Mouse (Mus musculus) liver, postnatal 0 days (tissue): ENCODE data around the gene Pgap1. TPM values are rescaled to one million over a fixed set of nuclear protein-coding genes. Genes with fewer than 3 reads are reported as not detected.
A peak's percentile ranks its signal among the peaks of the same experiment; 100 is the strongest.

Experiments used
- ATAC-seq: fragments of 200-750 bp; cut with Nextera tagmentation; 2 replicates; pipeline ENCODE4 v1.8.0; 2017; ENCODE audit warnings: mild to moderate bottlenecking, moderate library complexity
- DNase-seq: peaks from one replicate; pipeline ENCODE4 v3.0.0-alpha.2; 2016
- H3K27ac ChIP-seq: fragments of 300-500 bp; sonication (generic); 2 replicates; pipeline ENCODE4 v1.5.1; 2014; ENCODE audit warnings: antibody characterized with exemption, moderate library complexity, mild to moderate bottlenecking, low read depth
- H3K27me3 ChIP-seq: fragments of 300-500 bp; sonication (generic); 2 replicates; pipeline ENCODE4 v1.6.1; 2014; ENCODE audit warnings: low read length, control low read depth, mixed read lengths; ENCODE audit not compliant: insufficient read depth
- H3K36me3 ChIP-seq: fragments of 300-500 bp; sonication (generic); replicated peaks from 2 replicates; pipeline ENCODE4 v1.6.1; 2014; ENCODE audit warnings: mild to moderate bottlenecking, control low read depth, low read length, moderate library complexity, mixed read lengths; ENCODE audit not compliant: insufficient read depth
- H3K4me1 ChIP-seq: fragments of 300-500 bp; sonication (generic); 2 replicates; pipeline ENCODE4 v1.6.1; 2014; ENCODE audit warnings: antibody characterized with exemption, mild to moderate bottlenecking, control low read depth; ENCODE audit not compliant: insufficient read depth
- H3K4me2 ChIP-seq: fragments of 300-500 bp; sonication (generic); 2 replicates; pipeline ENCODE4 v1.6.1; 2014; ENCODE audit warnings: low read depth, mild to moderate bottlenecking, low read length, moderate library complexity, mixed read lengths
- H3K4me3 ChIP-seq: fragments of 300-500 bp; sonication (generic); 2 replicates; pipeline ENCODE4 v1.5.1; 2014; ENCODE audit warnings: low read depth, low read length
- H3K9ac ChIP-seq: fragments of 300-500 bp; sonication (generic); replicated peaks from 2 replicates; pipeline ENCODE4 v1.6.1; 2014; ENCODE audit warnings: mild to moderate bottlenecking, moderate library complexity
- H3K9me3 ChIP-seq: fragments of 300-500 bp; sonication (generic); 2 replicates; pipeline ENCODE4 v1.6.1; 2016; ENCODE audit warnings: mild to moderate bottlenecking, control low read depth, low read length, mixed read lengths
- CTCF ChIP-seq: sonication (generic); IDR thresholded peaks from 2 replicates; pipeline ENCODE4 v1.5.1; 2016; ENCODE audit warnings: antibody characterized with exemption, low read depth
- EP300 ChIP-seq: IDR thresholded peaks from 2 replicates; pipeline ENCODE4 v1.6.1; 2016; ENCODE audit warnings: antibody characterized with exemption, low read depth, mild to moderate bottlenecking
- WGBS: fragments of 180-500 bp; shearing (Covaris S2); extraction: QIAGEN DNeasy Blood & Tissue Kit; methylation state at CpG from one replicate; pipeline ENCODE4 v1.1.7; 2014; ENCODE audit not compliant: insufficient replicate concordance; 5-methylcytosine and 5-hydroxymethylcytosine counted together
- polyA plus RNA-seq: library from polyadenylated mRNA; unstranded; fragments of >200 nt; fragmentation: Nextera tagmentation; extraction: Ambion mirVana; gene quantifications from 2 replicates; pipeline ENCODE4 v1.2.1, GENCODE M21; 2015

The Pgap1 gene
- polyA plus RNA-seq, 1 experiment from 2014 or later: 1.9 TPM

- DNase-seq: no peak
- no peak overlapping the region for H3K27ac ChIP-seq
- H3K9ac ChIP-seq: no peak overlapping the region
- H3K4me2 ChIP-seq: no peak overlapping the region
- peaks cover 2% of the 10 kb centered on the region; the same call in 1 of the 2 replicates for H3K4me1 ChIP-seq
- H3K36me3 ChIP-seq: no peaks in the 10 kb centered on the region
- H3K27me3 ChIP-seq: no peaks in the 10 kb centered on the region
- no peak for TF ChIP-seq CTCF
- TF ChIP-seq EP300: no peak
- no peak for ATAC-seq
- H3K9me3 ChIP-seq: no peaks in the 10 kb centered on the region
- H3K4me3 ChIP-seq: no peak overlapping the region
- 72% methylated on average over 5 of the region's 5 CpGs for WGBS
Measured at GRCm38 (mm10) chr1:54587076-54587475, 29.6 kb upstream of the Pgap1 start.

- TF ChIP-seq EP300 (no peak), CTCF (no peak)
- no peak for ATAC-seq
- no peaks in the 10 kb centered on the region for H3K9me3 ChIP-seq
Measured at GRCm38 (mm10) chr1:54585971-54586555, 28.6 kb upstream of the Pgap1 start.

GRCm38 (mm10) chr1:54585278-54585846 is 27.9 kb upstream of the Pgap1 start:
- Histone ChIP-seq H3K27ac (peak overlapping the region; percentile 66), H3K27me3 (no peaks in the 10 kb centered on the region), H3K4me2 (peak overlapping the region; percentile 47), H3K36me3 (no peaks in the 10 kb centered on the region), H3K4me3 (no peak overlapping the region), H3K9me3 (no peaks in the 10 kb centered on the region), H3K4me1 (peaks cover 2% of the 10 kb centered on the region; the same call in 1 of the 2 replicates), H3K9ac (no peak overlapping the region)
- 25% methylated on average over 9 of the region's 9 CpGs for WGBS
- ATAC-seq: peak; percentile 63
- DNase-seq: no peak
- no peak for TF ChIP-seq CTCF
- peak; percentile 26; the same call in 1 of the 2 replicates for TF ChIP-seq EP300

More at GRCm38 (mm10) chr1:54585971-54586555, 28.6 kb upstream of the Pgap1 start:
- Histone ChIP-seq H3K4me3 (no peak overlapping the region), H3K9ac (no peak overlapping the region), H3K27ac (peak overlapping the region; percentile 66), H3K4me1 (peaks cover 2% of the 10 kb centered on the region; the same call in 1 of the 2 replicates), H3K4me2 (peak overlapping the region; percentile 47), H3K27me3 (no peaks in the 10 kb centered on the region), H3K36me3 (no peaks in the 10 kb centered on the region)
- WGBS: 41% methylated on average over 5 of the region's 5 CpGs
- no peak for DNase-seq

GRCm38 (mm10) chr1:54584588-54585277 is 27.2 kb upstream of the Pgap1 start:
- no peaks in the 10 kb centered on the region for H3K36me3 ChIP-seq
- H3K4me2 ChIP-seq: peak overlapping the region; percentile 47
- H3K9me3 ChIP-seq: no peaks in the 10 kb centered on the region
- ATAC-seq (no peak), DNase-seq (no peak)
- TF ChIP-seq CTCF (no peak), EP300 (no peak)
- H3K27me3 ChIP-seq: no peaks in the 10 kb centered on the region
- no peak overlapping the region for H3K4me3 ChIP-seq
- no peak overlapping the region for H3K9ac ChIP-seq
- WGBS: 48% methylated on average over 2 of the region's 2 CpGs
- peaks cover 2% of the 10 kb centered on the region; the same call in 1 of the 2 replicates for H3K4me1 ChIP-seq
- H3K27ac ChIP-seq: peak overlapping the region; percentile 66

- DNase-seq: no peak
- Histone ChIP-seq H3K9me3 (no peaks in the 10 kb centered on the region), H3K4me2 (no peak overlapping the region), H3K27ac (no peak overlapping the region), H3K9ac (no peak overlapping the region), H3K4me1 (no peaks in the 10 kb centered on the region; the same call in 1 of the 2 replicates), H3K36me3 (no peaks in the 10 kb centered on the region), H3K4me3 (no peak overlapping the region), H3K27me3 (no peaks in the 10 kb centered on the region)
- no peak for TF ChIP-seq CTCF
- no peak for TF ChIP-seq EP300
- WGBS: 68% methylated on average over 8 of the region's 8 CpGs
- no peak for ATAC-seq
Measured at GRCm38 (mm10) chr1:54578358-54579184, 21.1 kb upstream of the Pgap1 start.
